Mouse (Mus musculus) thymus, adult 2 months (tissue): Measurements from ENCODE around the gene H2-Eb1.

ENCODE experiments used
- CTCF ChIP-seq: fragments of 200-500 bp; IDR thresholded peaks from 2 replicates; pipeline ENCODE4 v1.5.1; 2012; ENCODE audit warnings: mild to moderate bottlenecking, control low read depth, low read length, moderate library complexity, borderline replicate concordance; ENCODE audit not compliant: control insufficient read depth, poor library complexity, insufficient read depth; ENCODE audit errors: extremely low read depth
- POLR2A ChIP-seq: fragments of 200-500 bp; IDR thresholded peaks from 2 replicates; pipeline ENCODE4 v1.6.1; 2012; ENCODE audit warnings: mild to moderate bottlenecking, low read length, control low read depth, moderate library complexity; ENCODE audit not compliant: control insufficient read depth, poor library complexity, insufficient read depth; ENCODE audit errors: extremely low read depth

DNA sequence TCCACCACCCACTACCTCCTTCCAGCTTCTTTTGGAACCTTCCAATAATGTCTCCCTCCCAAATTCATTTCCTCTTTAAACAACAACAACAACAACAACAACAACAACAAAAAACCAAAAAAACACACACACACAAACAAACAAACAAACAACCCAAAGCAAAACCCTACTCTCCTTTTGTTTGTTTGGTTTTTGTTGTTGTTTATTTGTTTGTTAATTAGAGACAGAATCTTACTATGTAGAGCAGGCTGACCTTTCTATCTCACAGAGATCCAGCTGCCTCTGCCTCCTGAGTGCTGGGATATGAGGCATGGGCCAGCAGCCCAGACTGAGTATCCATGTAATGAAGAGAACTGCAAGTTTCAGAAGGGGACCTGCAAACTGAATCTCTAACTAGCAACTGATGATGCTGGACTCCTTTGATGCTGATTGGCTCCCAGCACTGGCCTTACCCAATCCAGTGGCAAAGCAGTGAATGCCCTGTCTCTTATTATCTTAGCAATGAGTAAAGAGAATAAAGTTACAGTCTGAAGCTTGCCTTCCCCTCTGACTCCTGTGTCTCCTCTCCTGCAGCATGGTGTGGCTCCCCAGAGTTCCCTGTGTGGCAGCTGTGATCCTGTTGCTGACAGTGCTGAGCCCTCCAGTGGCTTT, at the start of gene H2-Eb1:
- TF ChIP-seq POLR2A (no peak), CTCF (no peak)
